Mouse (Mus musculus): Measurements from ENCODE around the gene Trim46.

- TF ChIP-seq ZNF384 (IDR thresholded peaks at IDR 0.05; ENCODE audit: low read depth, low read length) = no peak
- no peak for TF ChIP-seq MAFK (IDR thresholded peaks at IDR 0.05; ENCODE audit: insufficient read depth, low read depth, low read length)
Observed at GRCm38 (mm10) chr3:89188478-89188875, 57.6 kb downstream of the Trim46 start.

Data from ES-E14 (cell line).